In genomic region chr17:5138641-5139205, GRCm38 (mm10) we compare ENCODE assay signal across 8 mouse cellular contexts.
DNase-seq lines count a peak whose midpoint lies in the region; ATAC-seq lines count a peak whose summit lies in the region.

No protein-coding gene starts in this region.

- H3K79me2 ChIP-seq in macrophage (ENCODE audit: inconsistent target), result peaks cover 84% of the 10 kb centered on the region; the same call in 1 of the 2 replicates

- H3K9me3 ChIP-seq in hindbrain, embryonic 16.5 days (ENCODE audit: control insufficient read depth, low read length), result no peaks in the 10 kb centered on the region

- H3K4me3 ChIP-seq in hindbrain, embryonic 16.5 days (ENCODE audit: low read length), result no peak overlapping the region
- H3K4me3 ChIP-seq in macrophage (ENCODE audit: inconsistent target), result no peak overlapping the region

- no peak overlapping the region; the same call in 1 of the 2 replicates for H3K4me2 ChIP-seq in hindbrain, embryonic 16.5 days (ENCODE audit: low read length)

- no peaks in the 10 kb centered on the region for H3K27me3 ChIP-seq in hindbrain, embryonic 16.5 days (replicated peaks; ENCODE audit: control insufficient read depth, insufficient read depth, low read length)

- peak; percentile 90 for ATAC-seq in hindbrain, embryonic 16.5 days

- H3K9ac ChIP-seq in hindbrain, embryonic 16.5 days (ENCODE audit: low read depth, low read length), result no peak overlapping the region

- peak; percentile 70 to 89 for DNase-seq in adrenal gland, adult (ENCODE audit: inconsistent age in 2 of 2, low spot score in 1 of 2)
- DNase-seq in adrenal gland, adult 18-20 months (ENCODE audit: low spot score in 2 of 2), result no peak
- DNase-seq in c-Kit-positive CD71-negative TER-119-negative erythroid progenitor cells, embryonic 14.5 days (ENCODE audit: low read depth), result peak; percentile 51
- DNase-seq in frontal cortex, postnatal 10 days (ENCODE audit: low spot score in 2 of 2), result peak; percentile 73 to 85
- peak; percentile 69 to 81 for DNase-seq in left cerebral cortex, adult 18-20 months (ENCODE audit: low spot score in 2 of 2)
- DNase-seq in right cerebral cortex, postnatal 25 days, result peak; percentile 65

- 9% methylated on average over 8 of the region's 8 CpGs for WGBS in hindbrain, embryonic 16.5 days
- 20% methylated on average over 8 of the region's 8 CpGs for WGBS in macrophage (ENCODE audit: missing documents)

- no peaks in the 10 kb centered on the region for H3K36me3 ChIP-seq in hindbrain, embryonic 16.5 days (ENCODE audit: control insufficient read depth, insufficient read depth, low read length)
- no peaks in the 10 kb centered on the region for H3K36me3 ChIP-seq in macrophage (ENCODE audit: inconsistent target)

- peak overlapping the region; percentile 65 for H3K27ac ChIP-seq in hindbrain, embryonic 16.5 days (ENCODE audit: low read depth, low read length)
- H3K27ac ChIP-seq in macrophage, result peak overlapping the region; percentile 51

- peaks cover 23% of the 10 kb centered on the region for H3K4me1 ChIP-seq in hindbrain, embryonic 16.5 days (ENCODE audit: control insufficient read depth, insufficient read depth, low read depth, low read length)

Comparison
In these comparisons a context has a peak if more than half of its experiments do, and no peak if none do; other contexts are left out.
1. DNase-seq: peak in adrenal gland, adult (2 of 2), c-Kit-positive CD71-negative TER-119-negative erythroid progenitor cells, embryonic 14.5 days (single experiment), frontal cortex, postnatal 10 days (2 of 2), left cerebral cortex, adult 18-20 months (2 of 2) and right cerebral cortex, postnatal 25 days (single experiment); none in adrenal gland, adult 18-20 months (0 of 2).